Mouse (Mus musculus) liver, embryonic 14.5 days (tissue): ENCODE measurements around the gene 4930558K02Rik.

Experiments used
- CTCF ChIP-seq: IDR thresholded peaks from 2 replicates; pipeline ENCODE4 v1.5.1; 2016; ENCODE audit warnings: antibody characterized with exemption, low read depth, control low read depth
- EP300 ChIP-seq: IDR thresholded peaks from 2 replicates; pipeline ENCODE4 v1.6.1; 2016; ENCODE audit warnings: antibody characterized with exemption, low read depth

- no peak for TF ChIP-seq EP300
- peak; percentile 63 for TF ChIP-seq CTCF
Measured at GRCm38 (mm10) chr1:162004821-162005770, 25.7 kb upstream of the 4930558K02Rik start.
